Mouse (Mus musculus) kidney, embryonic 15.5 days (tissue): Measurements from ENCODE around the gene Diaph2. TPM values are rescaled to one million over a fixed set of nuclear protein-coding genes. Genes with fewer than 3 reads are reported as not detected.

Source experiments
- ATAC-seq: fragments of 200-750 bp; cut with Nextera tagmentation; replicated peaks from 2 replicates; pipeline ENCODE4 v1.8.0; 2017; ENCODE audit warnings: moderate TSS enrichment; ENCODE audit not compliant: low FRiP score
- H3K27ac ChIP-seq: fragments of 300-500 bp; sonication (generic); 2 replicates; pipeline ENCODE4 v1.5.1; 2015; ENCODE audit warnings: mild to moderate bottlenecking, inconsistent platforms
- H3K27me3 ChIP-seq: fragments of 300-500 bp; sonication (generic); 2 replicates; pipeline ENCODE4 v1.6.1; 2015; ENCODE audit warnings: inconsistent platforms
- H3K36me3 ChIP-seq: fragments of 300-500 bp; sonication (generic); 2 replicates; pipeline ENCODE4 v1.6.1; 2015; ENCODE audit warnings: inconsistent platforms
- H3K4me1 ChIP-seq: fragments of 300-500 bp; sonication (generic); 2 replicates; pipeline ENCODE4 v1.6.1; 2015; ENCODE audit warnings: inconsistent platforms
- H3K4me2 ChIP-seq: fragments of 300-500 bp; sonication (generic); 2 replicates; pipeline ENCODE4 v1.6.1; 2015; ENCODE audit warnings: moderate library complexity, mild to moderate bottlenecking, inconsistent platforms
- H3K4me3 ChIP-seq: fragments of 300-500 bp; sonication (generic); replicated peaks from 2 replicates; pipeline ENCODE4 v1.5.1; 2015; ENCODE audit warnings: mild to moderate bottlenecking, inconsistent platforms
- H3K9ac ChIP-seq: fragments of 300-500 bp; sonication (generic); 2 replicates; pipeline ENCODE4 v1.6.1; 2015; ENCODE audit warnings: mild to moderate bottlenecking, inconsistent platforms
- H3K9me3 ChIP-seq: fragments of 300-500 bp; sonication (generic); replicated peaks from 2 replicates; pipeline ENCODE4 v1.6.1; 2016; ENCODE audit warnings: inconsistent platforms
- WGBS: fragments of 180-500 bp; shearing (Covaris S2); methylation state at CpG from one replicate; pipeline ENCODE4 v1.1.7; 2015; ENCODE audit warnings: mixed read lengths; 5-methylcytosine and 5-hydroxymethylcytosine counted together
- polyA plus RNA-seq: library from polyadenylated mRNA; unstranded; fragments of >200 nt; fragmentation: Nextera tagmentation; extraction: Ambion mirVana; gene quantifications from 2 replicates; pipeline ENCODE4 v1.2.1, GENCODE M21; 2015

The Diaph2 gene
- polyA plus RNA-seq, 1 experiment from 2014 or later = 5.1 TPM

DNA sequence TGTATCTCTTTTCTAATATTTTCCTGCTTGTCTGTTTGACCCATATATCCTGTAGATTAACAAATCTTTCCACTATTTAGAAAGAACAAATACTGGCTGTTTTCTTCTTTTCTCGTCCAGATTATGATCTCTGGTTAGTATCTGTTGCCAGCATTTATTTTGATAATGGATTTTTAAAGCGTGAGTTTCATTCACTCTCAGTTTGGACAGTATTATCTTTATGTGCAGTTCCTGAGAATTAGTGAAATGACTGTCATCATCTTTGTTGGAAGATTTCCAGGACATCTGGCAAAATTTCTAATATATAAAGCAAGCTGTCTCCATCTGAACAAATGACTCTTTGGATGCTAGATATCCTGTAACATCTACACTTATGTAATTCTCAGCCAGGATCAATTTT is 455.7 kb downstream of the Diaph2 start:
- H3K36me3 ChIP-seq = no peaks in the 10 kb centered on the region
- H3K27me3 ChIP-seq = no peaks in the 10 kb centered on the region
- H3K9ac ChIP-seq = no peak overlapping the region
- H3K27ac ChIP-seq = no peak overlapping the region
- no peak overlapping the region for H3K4me2 ChIP-seq
- H3K4me1 ChIP-seq = no peaks in the 10 kb centered on the region
- H3K9me3 ChIP-seq = no peaks in the 10 kb centered on the region
- H3K4me3 ChIP-seq = no peak overlapping the region
- 65% methylated on average over 2 of the region's 2 CpGs for WGBS
- ATAC-seq = no peak

DNA sequence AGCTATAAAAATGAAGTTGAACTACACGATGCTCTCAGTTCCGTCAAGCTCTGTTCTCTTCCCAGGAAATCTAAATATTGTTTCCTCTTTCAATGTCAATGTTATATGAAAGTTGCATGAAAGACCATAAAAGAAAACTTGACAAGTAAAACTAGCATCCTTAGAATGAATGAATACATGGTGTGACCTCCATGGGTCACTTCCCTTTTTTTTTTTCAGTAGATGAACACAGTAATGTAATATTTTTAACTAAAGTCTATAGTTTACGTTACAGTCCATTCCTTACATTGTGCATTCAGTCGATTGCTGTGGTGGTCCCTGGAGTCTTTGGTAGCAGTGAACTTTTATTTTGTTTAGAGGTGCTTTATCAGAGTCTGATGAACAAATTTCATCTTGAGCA is 462.7 kb downstream of the Diaph2 start:
- H3K36me3 ChIP-seq = no peaks in the 10 kb centered on the region
- no peak overlapping the region for H3K9ac ChIP-seq
- H3K9me3 ChIP-seq = no peaks in the 10 kb centered on the region
- no peak overlapping the region for H3K4me3 ChIP-seq
- no peak overlapping the region for H3K27ac ChIP-seq
- ATAC-seq = no peak
- no peaks in the 10 kb centered on the region for H3K27me3 ChIP-seq
- H3K4me2 ChIP-seq = no peak overlapping the region
- no peaks in the 10 kb centered on the region for H3K4me1 ChIP-seq
- 76% methylated on average over 4 of the region's 4 CpGs for WGBS

DNA sequence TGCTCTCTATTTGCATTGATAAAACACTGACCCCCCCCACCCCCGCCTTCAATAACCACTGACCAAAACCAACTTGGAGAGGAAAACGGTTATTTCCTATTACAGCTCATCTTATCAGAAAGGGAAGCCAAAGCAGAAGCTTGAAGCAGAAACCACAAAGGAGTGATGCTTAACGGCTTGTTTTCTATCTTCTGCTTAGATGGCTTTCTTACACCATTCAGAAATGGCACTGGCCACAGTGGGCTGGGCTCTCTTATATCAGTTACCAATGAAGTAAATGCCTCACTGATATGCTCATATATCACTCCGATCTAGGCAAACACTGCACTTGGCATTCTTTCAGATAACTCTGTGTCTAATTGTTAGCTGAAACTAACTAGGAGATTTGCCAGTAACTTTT is 463.2 kb downstream of the Diaph2 start:
- ATAC-seq = no peak
- 72% methylated on average over 4 of the region's 4 CpGs for WGBS
- H3K27ac ChIP-seq = no peak overlapping the region

DNA sequence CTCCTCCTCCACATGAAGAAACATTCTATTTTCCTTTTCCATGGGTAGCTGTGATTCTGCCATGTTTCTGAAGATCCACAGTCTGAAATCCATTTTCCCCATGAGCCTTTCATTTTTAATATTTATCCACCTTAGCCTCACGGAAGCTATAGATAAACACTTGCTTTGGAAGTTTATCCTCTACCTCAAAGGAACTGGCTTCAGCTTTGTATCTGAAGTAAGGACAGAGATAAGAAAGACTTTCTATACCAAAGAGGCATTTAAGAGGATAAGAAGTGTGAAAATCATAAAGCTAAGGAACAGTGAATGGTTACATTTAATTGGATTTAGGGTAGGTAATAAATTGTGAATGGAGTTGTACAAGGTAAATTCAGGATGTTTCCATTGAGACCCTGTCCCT is 480.5 kb downstream of the Diaph2 start:
- no peak for ATAC-seq
- H3K27ac ChIP-seq = no peak overlapping the region
- H3K4me1 ChIP-seq = no peaks in the 10 kb centered on the region
- 90% methylated on average over 1 of the region's 1 CpGs for WGBS
- H3K4me2 ChIP-seq = no peak overlapping the region
- H3K36me3 ChIP-seq = no peaks in the 10 kb centered on the region
- no peak overlapping the region for H3K9ac ChIP-seq
- no peak overlapping the region for H3K4me3 ChIP-seq
- no peaks in the 10 kb centered on the region for H3K27me3 ChIP-seq
- no peaks in the 10 kb centered on the region for H3K9me3 ChIP-seq

More for the DNA sequence above, 463.2 kb downstream of the Diaph2 start:
- H3K9me3 ChIP-seq = no peaks in the 10 kb centered on the region
- H3K36me3 ChIP-seq = no peaks in the 10 kb centered on the region
- no peak overlapping the region for H3K4me2 ChIP-seq
- H3K4me3 ChIP-seq = no peak overlapping the region
- H3K4me1 ChIP-seq = no peaks in the 10 kb centered on the region
- no peaks in the 10 kb centered on the region for H3K27me3 ChIP-seq
- no peak overlapping the region for H3K9ac ChIP-seq

DNA sequence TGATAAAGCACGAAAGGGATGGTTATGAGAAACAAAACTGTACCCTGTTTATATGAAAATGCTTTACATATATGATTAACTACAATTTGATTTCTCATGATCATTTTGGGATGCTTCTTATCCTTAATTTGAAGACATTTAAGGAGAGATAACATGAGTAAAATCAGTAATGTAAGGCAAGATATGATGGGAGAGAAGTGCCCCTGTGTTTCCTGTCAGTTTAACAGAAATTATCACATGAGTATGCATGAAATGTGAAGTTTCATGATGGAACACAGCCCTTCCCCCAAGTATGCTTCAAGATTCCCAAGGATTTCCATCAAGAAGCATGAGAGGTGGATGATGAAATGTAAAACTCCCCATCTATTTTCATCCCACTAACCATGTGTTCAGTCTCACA is 485.6 kb downstream of the Diaph2 start:
- no peak overlapping the region for H3K4me2 ChIP-seq
- no peaks in the 10 kb centered on the region for H3K36me3 ChIP-seq
- no peaks in the 10 kb centered on the region for H3K4me1 ChIP-seq
- ATAC-seq = no peak
- no peak overlapping the region for H3K4me3 ChIP-seq
- no peak overlapping the region for H3K27ac ChIP-seq
- WGBS = 74% methylated on average over 1 of the region's 1 CpGs
- no peak overlapping the region for H3K9ac ChIP-seq
- no peaks in the 10 kb centered on the region for H3K9me3 ChIP-seq
- H3K27me3 ChIP-seq = no peaks in the 10 kb centered on the region

DNA sequence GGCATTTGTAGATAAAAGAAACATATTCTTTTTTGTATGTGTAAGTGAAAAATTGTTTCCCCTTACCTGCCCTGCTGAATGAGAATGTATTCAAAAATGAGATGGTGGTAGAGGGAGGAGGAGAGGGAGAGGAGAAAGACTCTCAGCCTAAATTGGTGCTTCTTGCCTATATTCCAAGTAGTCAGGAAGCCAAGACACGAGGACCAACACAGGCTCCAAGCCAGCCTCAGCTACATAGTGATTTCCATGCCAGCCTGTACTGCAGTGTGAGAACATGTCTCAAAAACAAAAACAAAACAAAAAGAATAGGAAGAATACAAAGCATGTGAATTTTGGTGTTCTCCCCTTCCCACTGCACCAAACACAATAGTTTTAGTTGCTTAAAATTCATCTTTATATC is 497.1 kb downstream of the Diaph2 start:
- no peak for ATAC-seq
- Histone ChIP-seq H3K4me2 (no peak overlapping the region), H3K36me3 (no peaks in the 10 kb centered on the region), H3K27me3 (no peaks in the 10 kb centered on the region), H3K9ac (no peak overlapping the region), H3K9me3 (no peaks in the 10 kb centered on the region), H3K27ac (no peak overlapping the region), H3K4me1 (no peaks in the 10 kb centered on the region), H3K4me3 (no peak overlapping the region)
- 61% methylated on average over 1 of the region's 1 CpGs for WGBS

DNA sequence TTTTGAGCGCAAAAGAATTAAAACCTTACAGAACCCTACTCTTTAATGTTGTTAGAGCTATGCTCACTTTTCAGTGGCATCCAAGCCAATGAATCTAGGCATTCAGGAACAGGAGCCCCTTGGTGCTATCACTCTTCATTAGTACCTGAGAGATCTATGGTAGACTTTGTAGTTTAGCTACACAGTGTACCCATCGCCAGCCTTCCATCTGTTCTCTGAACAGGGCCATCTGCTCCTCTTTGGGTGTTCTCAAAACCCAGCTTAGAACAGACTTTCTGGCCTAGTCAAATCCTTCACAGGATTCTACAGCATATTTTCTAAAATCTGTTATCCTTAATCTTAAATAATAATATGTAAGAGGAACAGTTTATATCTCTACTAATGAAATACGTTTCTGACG is 504.1 kb downstream of the Diaph2 start:
- Histone ChIP-seq H3K4me3 (no peak overlapping the region), H3K4me2 (no peak overlapping the region), H3K4me1 (no peaks in the 10 kb centered on the region), H3K27ac (no peak overlapping the region), H3K9me3 (no peaks in the 10 kb centered on the region), H3K9ac (no peak overlapping the region), H3K36me3 (no peaks in the 10 kb centered on the region), H3K27me3 (no peaks in the 10 kb centered on the region)
- no peak for ATAC-seq
- WGBS = 92% methylated on average over 4 of the region's 4 CpGs

DNA sequence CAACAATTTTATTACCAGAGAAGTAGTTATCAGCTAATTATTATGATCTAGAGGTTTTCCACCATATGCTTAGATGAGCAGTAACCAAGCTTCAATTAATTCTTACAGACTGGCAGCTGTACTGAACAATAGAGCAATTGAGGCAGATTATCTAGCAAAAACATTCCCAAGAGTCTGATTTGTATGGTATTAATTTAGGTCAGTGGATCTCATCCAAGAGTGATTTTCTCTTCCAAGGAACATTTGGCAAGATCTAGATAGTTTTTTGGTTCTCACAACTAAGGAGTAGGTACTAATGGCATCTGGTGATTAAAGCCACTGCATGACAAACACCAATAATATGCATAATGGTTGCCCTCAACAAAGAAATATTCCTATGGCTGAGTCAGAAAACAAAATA is 516.2 kb downstream of the Diaph2 start:
- H3K36me3 ChIP-seq = no peaks in the 10 kb centered on the region
- no peak for ATAC-seq
- no peak overlapping the region for H3K4me2 ChIP-seq
- no peaks in the 10 kb centered on the region for H3K9me3 ChIP-seq
- no peak overlapping the region for H3K4me3 ChIP-seq
- H3K27ac ChIP-seq = no peak overlapping the region
- H3K27me3 ChIP-seq = 0 out of 2 replicates have a peak, but pooled peaks cover 5% of the 10 kb centered on the region
- no peak overlapping the region for H3K9ac ChIP-seq
- no peaks in the 10 kb centered on the region for H3K4me1 ChIP-seq

DNA sequence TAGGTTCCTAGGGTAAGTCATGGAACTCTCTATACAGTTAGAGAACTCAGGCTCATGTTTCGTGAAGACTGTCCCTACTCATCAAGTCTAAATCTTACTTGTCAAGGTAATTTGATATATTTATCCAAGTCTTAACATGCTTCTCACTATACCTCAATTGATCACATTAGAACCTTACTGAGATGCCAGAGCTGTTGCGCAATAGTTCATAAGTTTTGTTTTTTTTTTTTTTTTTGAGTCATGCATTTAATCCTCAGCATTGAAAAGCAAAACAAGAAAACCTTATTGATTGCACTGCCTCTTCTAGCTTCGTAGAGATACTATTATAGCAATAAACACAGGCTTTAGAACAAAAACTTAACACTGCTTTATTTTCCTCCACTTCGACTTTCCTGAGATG is 529.6 kb downstream of the Diaph2 start:
- Histone ChIP-seq H3K4me2 (no peak overlapping the region), H3K4me3 (no peak overlapping the region), H3K4me1 (no peaks in the 10 kb centered on the region), H3K9me3 (no peaks in the 10 kb centered on the region), H3K27ac (no peak overlapping the region), H3K36me3 (no peaks in the 10 kb centered on the region), H3K27me3 (no peaks in the 10 kb centered on the region), H3K9ac (no peak overlapping the region)
- no peak for ATAC-seq
- 82% methylated on average over 4 of the region's 4 CpGs for WGBS

DNA sequence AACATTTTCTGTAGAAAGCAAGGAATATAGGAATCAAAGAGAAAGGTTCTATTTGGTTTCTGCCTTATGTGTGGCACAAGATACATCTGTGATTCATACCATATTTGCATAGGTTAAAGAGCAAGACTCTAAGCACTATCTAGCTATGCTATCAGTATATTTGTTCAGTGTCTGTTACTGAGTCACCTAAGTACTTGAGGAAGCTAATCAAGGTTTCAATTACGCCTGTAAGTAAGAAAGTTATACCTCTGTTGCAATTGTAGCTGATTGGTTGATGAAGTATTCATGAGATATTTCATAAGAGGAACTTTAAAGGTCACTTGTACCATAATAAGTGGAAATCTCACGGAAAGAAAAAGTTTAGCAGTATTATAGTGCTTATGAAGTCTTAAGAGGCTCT is 531.9 kb downstream of the Diaph2 start:
- Histone ChIP-seq H3K27me3 (no peaks in the 10 kb centered on the region), H3K4me1 (no peaks in the 10 kb centered on the region), H3K4me3 (no peak overlapping the region), H3K9me3 (no peaks in the 10 kb centered on the region), H3K9ac (no peak overlapping the region), H3K4me2 (no peak overlapping the region), H3K27ac (no peak overlapping the region), H3K36me3 (no peaks in the 10 kb centered on the region)
- ATAC-seq = no peak
- WGBS = 70% methylated on average over 2 of the region's 2 CpGs

DNA sequence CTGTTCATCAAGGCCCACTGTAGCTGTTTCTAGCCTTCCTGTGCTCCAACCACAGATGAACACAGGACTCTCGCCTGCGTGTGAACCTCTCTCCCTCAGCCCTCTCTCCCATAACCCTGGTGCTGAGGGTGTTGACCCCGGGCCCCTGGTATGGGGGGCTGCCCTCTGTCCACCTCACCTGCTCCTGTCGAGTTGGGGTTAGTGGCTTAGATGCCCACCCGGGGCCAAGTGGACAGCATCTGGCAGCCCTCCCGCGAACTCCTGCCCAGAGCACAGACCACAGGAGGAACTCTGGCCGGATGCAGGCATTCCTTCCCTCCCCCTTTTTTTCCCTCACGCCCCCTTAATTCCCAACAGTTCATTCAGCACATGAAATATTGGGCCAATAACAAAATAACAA is 537.5 kb downstream of the Diaph2 start:
- Histone ChIP-seq H3K4me2 (no peak overlapping the region), H3K4me3 (no peak overlapping the region), H3K9me3 (no peaks in the 10 kb centered on the region), H3K27ac (no peak overlapping the region), H3K36me3 (no peaks in the 10 kb centered on the region), H3K4me1 (no peaks in the 10 kb centered on the region), H3K27me3 (no peaks in the 10 kb centered on the region), H3K9ac (no peak overlapping the region)
- ATAC-seq = no peak
- 80% methylated on average over 9 of the region's 9 CpGs for WGBS

DNA sequence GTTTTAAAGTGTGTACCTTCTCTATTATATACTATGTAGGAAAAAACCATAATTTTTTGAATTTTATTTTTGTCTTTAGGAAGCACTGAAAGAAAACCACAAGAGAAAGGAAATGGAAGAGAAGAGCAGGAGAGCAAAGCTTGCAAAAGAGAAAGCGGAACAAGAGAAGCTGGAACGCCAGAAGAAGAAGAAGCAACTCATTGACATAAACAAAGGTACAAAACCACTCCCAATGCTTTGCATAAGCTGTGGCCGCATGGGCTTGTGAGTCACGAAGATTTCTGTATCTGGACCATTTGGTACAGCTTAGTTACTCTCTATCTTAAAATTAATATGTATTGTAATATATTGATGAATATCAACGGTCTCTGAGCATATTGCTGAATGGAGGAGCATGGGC is 540.2 kb downstream of the Diaph2 start:
- Histone ChIP-seq H3K36me3 (no peaks in the 10 kb centered on the region), H3K27me3 (no peaks in the 10 kb centered on the region), H3K9ac (no peak overlapping the region), H3K4me1 (no peaks in the 10 kb centered on the region), H3K4me2 (no peak overlapping the region), H3K27ac (no peak overlapping the region), H3K9me3 (no peaks in the 10 kb centered on the region), H3K4me3 (no peak overlapping the region)
- whole genome bisulfite sequencing = 85% methylated on average over 5 of the region's 5 CpGs
- ATAC-seq = no peak

DNA sequence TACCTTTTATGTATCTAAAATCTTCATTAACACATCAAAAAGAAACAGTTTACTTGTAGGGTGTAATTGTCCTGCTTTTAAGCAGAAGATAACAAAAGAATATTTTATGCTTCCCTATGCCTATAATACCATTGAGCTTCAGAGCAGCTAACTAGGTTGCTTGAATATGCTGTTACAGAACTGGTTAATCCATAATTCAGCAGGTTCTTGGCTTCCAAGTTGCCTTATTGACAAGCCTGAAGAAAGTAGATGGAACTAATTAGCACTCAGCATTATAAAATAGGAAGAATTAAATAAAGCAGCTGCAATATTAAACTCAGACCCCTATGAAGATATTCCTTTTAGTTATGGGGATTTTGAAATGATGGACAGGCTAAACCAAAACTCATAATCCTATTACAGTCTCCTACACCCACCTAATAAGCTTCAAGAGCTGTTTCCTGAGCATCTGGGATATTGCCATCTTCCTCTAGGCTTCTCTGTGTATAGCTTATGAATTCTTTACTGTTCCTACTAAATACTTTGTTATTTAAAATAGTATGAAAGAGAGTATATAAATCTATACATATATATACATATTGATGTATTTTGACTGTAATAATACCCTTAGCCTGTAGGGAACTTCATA is 601.4 kb downstream of the Diaph2 start:
- ATAC-seq = no peak
- Histone ChIP-seq H3K36me3 (no peaks in the 10 kb centered on the region), H3K9me3 (no peaks in the 10 kb centered on the region), H3K27ac (no peak overlapping the region), H3K4me3 (no peak overlapping the region), H3K4me2 (no peak overlapping the region), H3K4me1 (no peaks in the 10 kb centered on the region), H3K9ac (no peak overlapping the region), H3K27me3 (no peaks in the 10 kb centered on the region)
